Mouse (Mus musculus): ENCODE results near the gene Uhrf2.

- TF ChIP-seq CTCF (IDR thresholded peaks at IDR 0.05; ENCODE audit: borderline replicate concordance, insufficient read depth, low read length) = peak; percentile 21; the same call in 1 of the 2 replicates
- no peak for TF ChIP-seq POLR2A (IDR thresholded peaks at IDR 0.05; ENCODE audit: low read depth, low read length)
These were observed 14.3 kb downstream of the Uhrf2 start for GRCm38 (mm10) chr19:30044630-30045029.
